Mouse (Mus musculus): ENCODE measurements around the gene Zfp451.

Zfp451 gene

DNA sequence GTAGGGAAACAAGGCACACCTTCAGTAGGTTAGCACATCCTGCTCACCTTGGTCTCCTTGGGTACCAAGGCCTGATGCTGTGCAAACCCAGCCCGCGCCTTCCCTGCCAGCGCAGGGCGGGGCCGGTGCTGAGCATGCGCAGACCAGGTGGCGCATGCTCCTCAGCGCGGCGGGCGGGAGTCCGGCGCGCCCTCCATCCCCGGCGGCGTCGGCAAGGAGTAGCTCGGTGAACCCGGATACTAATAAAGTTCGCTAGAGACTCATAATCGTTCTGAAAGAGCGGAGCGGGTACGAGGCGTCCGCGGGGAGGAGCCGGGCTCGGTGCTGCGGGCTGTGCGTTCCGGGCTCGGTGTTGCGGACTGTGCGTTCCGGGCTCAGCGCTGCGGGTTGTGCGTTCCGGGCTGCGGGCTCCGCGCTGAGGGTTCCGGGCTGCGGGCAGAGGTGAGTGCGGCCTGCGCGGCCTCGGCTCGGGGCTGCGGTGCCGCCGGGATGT, 94.6 kb downstream of the Zfp451 start, which contains the start of gene Rab23:
Gene Rab23 (plus strand): TSS at position 155 of the 493 bp plus-strand sequence.
- peak; percentile 86 for DNase-seq (ENCODE audit: extremely low spot score, low spot score)

DNA sequence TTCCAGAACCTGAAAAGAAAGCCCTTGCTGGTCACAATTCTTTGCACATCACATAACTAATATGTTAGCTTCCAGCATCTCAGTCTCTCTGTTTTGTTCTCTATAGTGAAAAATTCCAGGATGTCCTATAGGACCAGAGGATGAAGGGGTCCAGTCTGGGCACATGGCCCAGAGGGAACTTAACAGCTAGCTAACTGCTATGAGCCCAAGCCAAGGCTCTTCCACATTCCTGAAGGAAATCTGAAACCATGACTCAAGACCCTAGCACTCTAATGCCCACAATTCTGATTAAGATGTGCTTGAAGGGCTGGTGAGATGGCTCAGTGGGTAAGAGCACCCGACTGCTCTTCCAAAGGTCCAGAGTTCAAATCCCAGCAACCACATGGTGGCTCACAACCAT, 96.8 kb downstream of the Zfp451 start:
- DNase-seq (ENCODE audit: extremely low spot score, low spot score) = no peak

DNA sequence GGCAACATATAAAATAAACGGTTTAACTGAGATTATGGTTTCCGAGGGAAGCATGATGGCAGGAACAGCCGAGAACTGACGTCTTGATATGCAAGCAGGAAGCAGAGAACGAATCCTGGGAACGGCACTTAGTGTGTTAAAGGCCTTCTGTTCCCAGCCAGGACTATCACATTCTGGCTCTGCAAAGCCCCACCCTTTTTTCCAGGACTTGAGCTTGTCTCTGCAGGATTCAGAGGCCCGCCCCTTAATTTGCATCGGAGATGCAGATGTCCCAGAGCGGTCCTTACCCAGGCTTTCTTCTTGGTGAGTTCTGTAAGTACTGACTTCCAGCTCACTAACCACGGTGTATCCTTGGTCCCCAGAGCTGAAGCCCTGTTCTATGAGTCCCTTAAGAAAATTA, 99.6 kb downstream of the Zfp451 start:
- peak; percentile 16 for DNase-seq (ENCODE audit: extremely low spot score, low spot score)

DNA sequence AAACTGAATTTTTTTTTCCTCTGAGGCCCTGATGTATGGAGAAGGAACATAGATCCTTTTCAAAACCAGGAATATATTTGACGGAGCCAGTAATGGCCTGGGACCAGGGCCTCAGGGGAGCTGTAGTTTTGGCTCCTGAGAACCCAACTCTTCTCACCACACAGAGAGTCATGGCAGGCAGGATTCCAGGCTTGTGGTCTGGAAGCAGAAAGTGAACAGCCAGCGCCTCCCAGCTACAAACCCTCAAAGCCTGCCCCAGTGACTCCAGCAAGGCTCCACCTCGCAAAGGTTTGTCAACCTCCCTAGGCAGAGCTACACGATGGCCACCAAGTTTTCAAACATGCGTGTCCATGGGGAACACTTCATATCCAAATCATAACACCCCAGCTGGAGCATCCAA, 102.4 kb downstream of the Zfp451 start:
- DNase-seq (ENCODE audit: extremely low spot score, low spot score) = no peak

All from neural tube, embryonic 10.5 days (tissue).